Mouse (Mus musculus) cerebellum, adult 9-11 months (tissue): ENCODE data around the gene Ubash3b.
A peak's percentile ranks its signal among the peaks of the same experiment; 100 is the strongest.

Experiments used
- DNase-seq: peaks from one replicate; pipeline ENCODE4 v3.0.0; 2022

Ubash3b gene

GRCm38 (mm10) chr9:41166886-41167285 is 5.4 kb upstream of the Ubash3b start:
- no peak for DNase-seq

DNA sequence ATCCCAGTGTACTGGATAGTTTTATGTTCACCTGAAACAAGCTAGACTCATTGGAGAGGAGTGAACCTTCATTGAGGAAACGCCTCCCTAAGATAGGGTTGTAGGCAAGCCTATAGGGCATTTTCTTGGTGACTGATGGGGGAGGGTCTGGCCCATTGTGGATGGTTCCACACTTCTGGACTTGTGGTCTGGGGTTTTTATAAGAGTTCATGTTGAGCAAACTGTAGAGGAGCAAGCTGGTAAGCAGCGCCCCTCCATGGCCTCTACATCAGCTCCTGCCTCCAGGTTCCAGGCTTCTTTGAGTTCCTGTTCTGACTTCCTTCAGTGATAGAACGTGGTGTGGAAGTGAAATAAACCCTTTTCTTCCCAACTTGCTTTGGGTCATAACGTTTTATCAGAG is 866 bp upstream of the Ubash3b start:
- no peak for DNase-seq

GRCm38 (mm10) chr9:41160536-41161176 is 841 bp downstream of the Ubash3b start:
- DNase-seq, result peak; percentile 18

- peak; percentile 19 for DNase-seq
Observed at GRCm38 (mm10) chr9:41159223-41159622, 2.3 kb downstream of the Ubash3b start.

DNA sequence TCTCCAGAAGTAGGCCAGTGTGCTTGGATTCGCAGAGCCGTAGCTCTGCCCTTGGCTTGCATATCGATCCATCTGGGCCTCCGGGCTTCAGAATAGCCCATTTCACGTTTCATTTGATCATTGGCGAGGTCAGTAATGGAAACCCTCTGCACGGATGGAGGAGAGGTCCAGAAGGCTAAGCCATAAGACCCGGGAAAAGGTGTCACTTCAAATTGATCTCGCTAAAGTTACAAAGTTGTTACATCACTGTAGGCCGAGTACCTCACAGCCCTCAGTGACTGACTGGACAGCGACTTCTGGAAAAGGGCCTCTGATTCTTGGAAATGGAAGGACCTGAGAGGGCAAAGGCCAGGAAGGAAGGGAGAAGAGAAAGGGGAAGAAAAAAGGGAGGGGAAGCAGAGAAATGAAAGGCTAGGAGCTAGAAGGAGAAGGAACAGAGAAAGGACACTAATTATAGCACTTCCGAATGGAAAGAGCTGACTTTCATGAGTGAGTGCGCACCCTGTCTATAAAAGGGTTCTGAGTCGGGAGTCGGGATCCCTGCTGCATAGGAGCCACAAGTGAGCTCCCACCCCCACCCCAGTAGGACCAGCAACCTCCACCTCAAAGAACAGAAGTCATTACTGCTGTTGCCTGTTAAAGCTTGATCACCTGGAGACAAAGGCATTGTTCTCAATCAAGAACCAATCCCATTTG is 3.5 kb downstream of the Ubash3b start:
- DNase-seq, result peak; percentile 31

- DNase-seq, result peak; percentile 94
Observed at GRCm38 (mm10) chr9:41157020-41157871, 4.3 kb downstream of the Ubash3b start.

- DNase-seq, result no peak
Observed at GRCm38 (mm10) chr9:41156720-41157019, 4.8 kb downstream of the Ubash3b start.

- DNase-seq, result peak; percentile 75
Observed at GRCm38 (mm10) chr9:41156006-41156719, 5.3 kb downstream of the Ubash3b start.

DNA sequence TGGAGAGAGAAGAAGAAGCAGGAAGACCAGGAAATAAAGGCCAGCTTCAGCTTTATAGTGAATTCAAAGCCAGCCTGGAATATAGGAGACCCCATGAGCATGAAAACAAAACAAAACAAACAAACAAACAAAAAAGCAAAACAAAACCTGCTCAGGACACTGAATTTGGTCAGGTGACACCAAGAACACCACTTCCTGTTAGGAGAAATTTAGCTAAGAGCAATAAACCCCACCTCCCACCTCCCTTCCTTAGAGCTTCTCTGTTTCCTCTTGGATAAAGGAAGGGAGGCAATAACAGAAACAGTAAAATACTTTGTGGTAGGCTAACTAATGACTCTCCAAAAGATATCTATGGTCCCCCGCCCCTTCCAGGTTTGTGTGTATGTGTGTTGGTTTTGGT is 7.5 kb downstream of the Ubash3b start:
- DNase-seq, result no peak

DNA sequence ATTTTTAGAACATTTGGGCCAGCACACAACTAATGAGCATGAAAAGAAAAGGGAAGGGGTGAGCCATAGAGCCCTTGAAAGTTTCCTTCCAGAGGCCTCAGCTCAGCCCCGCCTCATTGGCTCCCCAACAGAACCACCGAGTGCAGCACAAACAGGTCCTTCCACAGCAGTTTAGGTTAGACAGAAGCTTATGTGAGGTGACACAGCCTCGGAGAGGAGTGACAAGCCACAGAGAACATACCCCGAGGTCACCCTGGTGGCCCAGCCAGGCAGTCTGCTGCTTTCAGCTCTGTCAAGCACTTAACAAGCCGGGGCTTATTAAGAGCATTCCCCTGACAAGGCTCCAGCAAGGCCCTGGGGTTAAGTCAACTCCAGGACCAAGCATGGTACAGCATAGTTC is 8.4 kb downstream of the Ubash3b start:
- peak; percentile 49 for DNase-seq

DNA sequence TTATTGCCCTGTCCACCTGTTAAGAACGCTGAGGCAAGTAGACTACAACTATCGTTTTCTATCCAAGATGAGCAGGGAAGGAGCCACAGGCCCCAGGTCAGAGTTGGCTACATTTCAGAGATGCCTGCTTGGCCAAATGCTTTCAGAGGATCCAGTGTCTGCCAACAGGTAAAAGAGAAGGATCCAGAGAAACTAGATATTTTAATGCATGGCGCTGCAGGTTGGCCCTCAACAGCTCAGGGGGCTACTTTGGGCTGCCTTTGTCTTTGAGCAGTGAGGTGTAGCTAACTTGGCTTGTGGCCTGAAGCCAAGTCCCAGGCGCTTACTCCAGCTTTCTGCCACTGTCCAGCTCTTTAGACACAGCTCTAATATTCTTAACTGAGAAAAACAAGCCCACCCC is 10.0 kb downstream of the Ubash3b start:
- DNase-seq, result peak; percentile 79

GRCm38 (mm10) chr9:41149896-41150295 is 11.6 kb downstream of the Ubash3b start:
- no peak for DNase-seq

- peak; percentile 91 for DNase-seq
Observed at GRCm38 (mm10) chr9:41149079-41149676, 12.3 kb downstream of the Ubash3b start.

GRCm38 (mm10) chr9:41148600-41148999 is 12.9 kb downstream of the Ubash3b start:
- peak; percentile 82 for DNase-seq

- peak; percentile 57 for DNase-seq
Observed at GRCm38 (mm10) chr9:41147203-41147842, 14.2 kb downstream of the Ubash3b start.

GRCm38 (mm10) chr9:41143825-41144224 is 17.7 kb downstream of the Ubash3b start:
- no peak for DNase-seq

GRCm38 (mm10) chr9:41143115-41143514 is 18.4 kb downstream of the Ubash3b start:
- DNase-seq, result no peak

- no peak for DNase-seq
Observed at GRCm38 (mm10) chr9:41141026-41141425, 20.5 kb downstream of the Ubash3b start.

- DNase-seq, result no peak
Observed at GRCm38 (mm10) chr9:41138987-41139808, 22.3 kb downstream of the Ubash3b start.

- DNase-seq, result no peak
Observed at GRCm38 (mm10) chr9:41136691-41137467, 24.6 kb downstream of the Ubash3b start.

DNA sequence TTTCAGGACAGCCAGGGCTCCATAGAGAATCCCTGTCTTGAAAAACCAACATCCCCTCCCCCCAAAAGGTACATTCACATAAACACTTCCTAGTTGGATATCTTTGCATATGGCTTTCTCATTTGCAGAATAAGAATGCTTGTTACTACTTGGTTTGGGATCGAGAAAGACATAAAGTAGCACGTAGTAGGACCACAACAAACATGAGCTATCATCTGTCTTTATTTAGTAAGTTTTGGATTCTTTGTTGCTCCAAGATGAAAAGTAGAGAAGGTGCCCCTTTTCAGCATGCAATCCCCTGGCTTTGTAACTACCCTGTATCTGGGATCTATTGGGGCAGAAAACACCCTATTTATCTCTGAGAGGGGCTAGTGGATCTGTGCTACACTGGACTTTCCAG is 25.2 kb downstream of the Ubash3b start:
- no peak for DNase-seq
